Mouse (Mus musculus): ENCODE measurements around the gene Car5a.

Car5a gene

DNA sequence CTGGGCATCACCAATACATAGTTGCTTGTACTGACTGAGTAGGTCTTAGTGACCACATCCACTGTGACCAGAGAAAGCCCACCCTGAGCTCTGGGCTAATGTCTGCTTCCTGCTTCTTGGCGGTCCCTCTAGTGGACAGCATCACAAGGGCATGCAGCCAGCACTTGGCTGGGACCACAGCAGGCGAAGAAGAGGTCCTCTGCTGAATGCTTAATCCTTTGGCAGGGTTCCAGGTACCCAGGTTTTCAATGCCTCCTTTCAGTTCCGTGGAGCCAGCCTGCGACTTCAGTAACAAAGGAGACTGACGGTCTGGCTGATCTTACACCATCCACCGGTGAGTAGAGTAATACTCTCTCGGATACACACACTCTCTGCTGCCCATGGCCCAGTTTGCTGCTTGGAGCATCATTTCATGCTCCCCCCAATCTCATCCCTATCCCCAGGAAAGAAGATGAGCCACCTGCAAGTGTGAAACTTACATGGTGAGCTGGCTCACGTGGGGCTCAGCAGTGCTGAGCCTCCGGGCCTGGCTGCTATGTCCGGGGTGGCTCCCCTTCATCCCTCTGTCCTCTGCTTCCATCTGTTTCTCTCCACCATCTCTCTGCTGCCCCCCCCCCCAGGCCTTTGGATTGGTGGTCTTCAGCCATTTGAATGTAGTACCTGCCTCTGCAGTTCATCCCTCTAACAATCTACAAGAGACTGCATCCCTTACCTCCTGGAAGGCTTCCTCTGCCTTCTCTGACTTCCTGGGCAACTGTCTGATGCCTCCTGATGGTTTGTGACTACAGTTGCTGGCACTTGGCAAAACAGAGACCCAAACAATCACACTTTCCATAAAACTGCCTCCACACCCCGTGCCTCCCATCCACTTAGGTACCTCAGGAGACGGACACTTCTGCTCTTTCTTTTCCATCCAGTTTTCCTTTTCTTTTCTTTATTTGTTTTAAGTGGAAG lies 9.1 kb downstream of the Car5a start:
- no peak for DNase-seq (ENCODE audit: low read depth in 1 of 2, low spot score in 2 of 2)

GRCm38 (mm10) chr8:121934923-121935322 lies 9.8 kb downstream of the Car5a start:
- no peak for DNase-seq (ENCODE audit: low read depth in 1 of 2, low spot score in 2 of 2)

DNA sequence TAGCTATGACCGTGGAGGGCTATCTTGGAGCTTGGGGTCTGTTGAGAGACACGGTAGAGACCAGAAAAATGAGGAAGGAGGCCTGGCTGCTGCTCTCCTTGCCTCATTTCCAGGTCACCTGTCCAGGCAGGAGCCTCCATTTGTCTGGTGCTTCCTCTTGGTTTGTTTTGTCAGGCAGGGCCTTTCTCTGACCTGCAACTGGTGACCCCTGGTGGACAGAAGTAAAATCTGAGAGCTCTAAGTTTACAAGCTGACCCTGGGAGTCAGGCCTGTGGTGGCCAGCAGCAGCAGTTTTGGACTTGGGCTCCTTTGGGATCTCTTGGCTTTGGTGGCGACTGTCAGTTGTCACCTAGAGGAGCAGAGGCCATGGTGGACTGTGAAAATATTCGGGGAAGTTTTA lies 10.2 kb downstream of the Car5a start:
- DNase-seq (ENCODE audit: low read depth in 1 of 2, low spot score in 2 of 2), result no peak

- DNase-seq (ENCODE audit: low read depth in 1 of 2, low spot score in 2 of 2), result no peak
Measured at GRCm38 (mm10) chr8:121932668-121933520, 11.8 kb downstream of the Car5a start.

- no peak for DNase-seq (ENCODE audit: low read depth in 1 of 2, low spot score in 2 of 2)
Measured at GRCm38 (mm10) chr8:121932026-121932667, 12.6 kb downstream of the Car5a start.

- no peak for DNase-seq (ENCODE audit: low read depth in 1 of 2, low spot score in 2 of 2)
Measured at GRCm38 (mm10) chr8:121931571-121931970, 13.1 kb downstream of the Car5a start.

GRCm38 (mm10) chr8:121930047-121930446 lies 14.7 kb downstream of the Car5a start:
- DNase-seq (ENCODE audit: low read depth in 1 of 2, low spot score in 2 of 2), result no peak

GRCm38 (mm10) chr8:121927316-121927715 lies 17.4 kb downstream of the Car5a start:
- no peak for DNase-seq (ENCODE audit: low read depth in 1 of 2, low spot score in 2 of 2)

DNA sequence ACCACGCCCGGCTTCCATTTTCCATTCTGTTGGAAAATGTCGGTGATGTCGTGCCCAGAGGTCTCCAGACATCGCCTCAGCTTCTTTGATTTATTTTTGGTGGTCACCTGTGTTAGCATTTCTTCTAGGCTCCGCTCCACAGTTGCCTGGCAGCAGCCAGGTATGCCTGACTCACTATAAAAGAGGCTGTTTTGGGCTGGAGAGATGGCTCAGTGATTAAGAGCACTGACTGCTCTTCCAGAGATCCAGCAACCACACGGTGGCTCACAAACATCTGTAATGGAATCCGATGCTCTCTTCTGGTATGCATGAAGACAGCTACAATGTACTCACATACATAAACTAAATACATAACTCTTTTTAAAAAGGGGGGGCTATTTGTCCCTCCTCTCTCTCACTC lies 18.4 kb downstream of the Car5a start:
- DNase-seq (ENCODE audit: low read depth in 1 of 2, low spot score in 2 of 2), result no peak

- peak in 1 of 2 experiments; percentile 57 for DNase-seq (ENCODE audit: low read depth in 1 of 2, low spot score in 2 of 2)
Measured at GRCm38 (mm10) chr8:121925624-121926023, 19.1 kb downstream of the Car5a start.

- no peak for DNase-seq (ENCODE audit: low read depth in 1 of 2, low spot score in 2 of 2)
Measured at GRCm38 (mm10) chr8:121924681-121925080, 20.0 kb downstream of the Car5a start.

DNA sequence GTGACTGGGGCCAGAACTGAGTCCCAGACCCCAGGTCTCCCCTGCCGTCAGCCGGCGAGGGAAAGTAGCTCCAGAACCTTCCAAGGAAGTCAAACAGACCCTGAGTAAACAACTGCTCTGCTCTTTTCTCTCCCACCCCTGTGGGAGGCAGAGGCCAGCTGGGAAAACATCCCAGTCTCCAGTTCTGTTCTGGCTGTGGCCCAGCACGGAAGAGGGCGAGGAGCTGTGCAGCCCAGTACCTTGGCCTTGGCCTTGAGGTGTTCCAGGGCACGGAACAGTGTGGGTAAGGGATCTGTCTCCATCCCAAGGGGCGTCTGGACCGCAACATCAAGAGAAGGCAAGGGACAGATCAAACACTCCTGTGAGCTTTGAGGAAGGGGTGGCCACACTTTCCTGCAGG lies 22.6 kb downstream of the Car5a start:
- no peak for DNase-seq (ENCODE audit: low read depth in 1 of 2, low spot score in 2 of 2)

- DNase-seq (ENCODE audit: low read depth in 1 of 2, low spot score in 2 of 2), result no peak
Measured at GRCm38 (mm10) chr8:121921582-121921981, 23.1 kb downstream of the Car5a start.

DNA sequence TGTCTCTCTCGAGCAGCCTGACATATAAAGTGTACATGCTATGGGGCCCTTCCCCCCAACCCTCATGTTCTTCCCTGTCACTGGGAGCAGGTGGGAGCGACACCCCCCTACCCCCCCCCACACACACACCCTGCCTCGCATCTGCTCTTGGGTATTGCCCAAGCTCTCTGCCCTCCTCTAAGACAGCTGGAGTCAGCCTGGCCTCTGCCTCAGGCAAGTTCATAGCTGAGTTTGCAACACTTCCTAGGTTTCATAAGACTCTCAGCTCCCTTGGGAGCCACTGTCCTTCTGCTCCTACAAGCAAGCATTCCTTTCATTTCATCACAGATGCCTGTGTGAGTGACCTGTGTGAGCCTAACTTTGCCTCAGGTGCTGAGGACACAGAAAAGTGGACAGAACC lies 25.0 kb downstream of the Car5a start:
- DNase-seq (ENCODE audit: low read depth in 1 of 2, low spot score in 2 of 2), result no peak

GRCm38 (mm10) chr8:121919158-121919557 lies 25.5 kb downstream of the Car5a start:
- no peak for DNase-seq (ENCODE audit: low read depth in 1 of 2, low spot score in 2 of 2)

DNA sequence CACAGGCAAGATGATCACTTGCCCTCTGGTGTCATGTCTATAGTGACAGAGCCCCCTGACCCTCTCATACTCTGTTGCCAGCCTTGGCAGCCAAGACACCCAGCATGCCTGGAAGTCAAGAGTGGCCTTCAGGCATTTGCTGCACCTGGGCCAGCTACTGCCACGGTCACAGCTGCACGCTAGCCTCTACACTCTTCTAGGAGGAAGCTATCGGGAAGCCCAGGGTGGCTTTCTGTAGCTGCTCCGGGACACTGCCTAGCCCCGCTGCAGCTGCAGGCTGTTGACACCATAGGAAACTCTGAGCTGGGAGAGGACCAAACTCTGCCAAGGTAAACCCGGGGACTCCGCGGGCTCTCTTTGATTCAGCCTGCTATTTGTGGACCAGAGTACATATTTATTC lies 31.3 kb downstream of the Car5a start:
- no peak for DNase-seq (ENCODE audit: low read depth in 1 of 2, low spot score in 2 of 2)

- DNase-seq (ENCODE audit: low read depth in 1 of 2, low spot score in 2 of 2), result no peak
Measured at GRCm38 (mm10) chr8:121912831-121913230, 31.9 kb downstream of the Car5a start.

- DNase-seq (ENCODE audit: low read depth in 1 of 2, low spot score in 2 of 2), result no peak
Measured at GRCm38 (mm10) chr8:121911987-121912386, 32.7 kb downstream of the Car5a start.

DNA sequence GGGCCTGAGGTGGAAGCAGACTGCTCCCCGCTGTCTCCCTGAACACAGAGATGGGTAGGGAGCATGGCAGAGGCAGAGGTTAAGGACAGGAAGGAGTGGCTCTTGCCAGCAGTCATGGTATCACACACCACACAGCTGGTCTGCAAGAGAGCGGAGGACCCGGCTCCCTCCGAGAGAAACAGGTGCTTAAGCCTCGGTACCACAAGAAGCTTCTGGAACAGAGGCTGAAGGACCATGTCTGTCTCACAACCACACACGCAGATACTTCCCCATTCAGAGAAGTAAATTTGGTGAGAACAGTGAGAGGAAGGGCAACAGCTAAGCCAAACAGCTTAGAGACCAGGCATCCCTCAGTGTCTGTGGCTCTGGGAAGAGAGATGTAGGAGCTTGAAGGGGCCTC lies 33.3 kb downstream of the Car5a start:
- no peak for DNase-seq (ENCODE audit: low read depth in 1 of 2, low spot score in 2 of 2)

- DNase-seq (ENCODE audit: low read depth in 1 of 2, low spot score in 2 of 2), result no peak
Measured at GRCm38 (mm10) chr8:121909663-121910062, 35.0 kb downstream of the Car5a start.

DNA sequence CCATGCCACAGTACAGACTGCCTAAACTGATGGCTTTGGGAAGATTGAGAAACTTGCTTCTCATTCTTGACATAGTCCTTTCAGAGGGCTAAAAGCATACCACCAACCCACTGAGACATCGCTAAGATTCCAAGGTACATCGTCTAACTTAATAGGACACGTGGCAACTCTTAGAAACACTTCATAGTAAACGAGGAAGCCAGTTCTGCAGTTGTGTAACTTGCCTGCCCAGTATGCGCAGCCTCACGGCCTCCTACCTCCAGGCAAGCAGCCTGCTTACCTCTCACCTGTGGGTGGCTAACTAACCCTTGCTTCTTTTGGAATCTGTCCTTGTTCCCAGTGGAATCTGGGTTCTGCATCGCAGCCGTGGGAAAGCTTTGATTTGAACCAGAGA lies 35.6 kb downstream of the Car5a start:
- no peak for DNase-seq (ENCODE audit: low read depth in 1 of 2, low spot score in 2 of 2)
